Mouse (Mus musculus) MEL (cell line): Measurements from ENCODE around the gene Tnfrsf1a. TPM values are rescaled to one million over a fixed set of nuclear protein-coding genes. Genes with fewer than 3 reads are reported as not detected.

Source experiments
- DNase-seq: peaks from one replicate; pipeline ENCODE4 v3.0.0; 2011; ENCODE audit warnings: low read depth, low spot score
- H3K27ac ChIP-seq: 2 replicates; pipeline ENCODE4 v1.5.1; 2012; ENCODE audit warnings: low read depth, mild to moderate bottlenecking, control low read depth, low read length, moderate library complexity; ENCODE audit not compliant: control insufficient read depth
- H3K27me3 ChIP-seq, 2 experiments: fragments of 150-350 bp in 1 of 2; sonication (generic) in 1 of 2; 2 replicates each; pipeline ENCODE4 v1.6.1; 2012; ENCODE audit warnings: low read length in 2 of 2, mild to moderate bottlenecking in 2 of 2, improper control_type of control experiment in 1 of 2, moderate library complexity in 1 of 2; ENCODE audit not compliant: insufficient read depth in 2 of 2, control insufficient read depth in 1 of 2
- H3K36me3 ChIP-seq, 2 experiments: 2 replicates each; pipeline ENCODE4 v1.6.1; 2012 to 2014; ENCODE audit warnings: low read length in 2 of 2, improper control_type of control experiment in 1 of 2, inconsistent platforms in 1 of 2, mild to moderate bottlenecking in 1 of 2; ENCODE audit not compliant: insufficient read depth in 2 of 2, control insufficient read depth in 1 of 2
- H3K4me1 ChIP-seq, 2 experiments: fragments of 150-350 bp in 1 of 2; sonication (generic) in 1 of 2; 2 replicates each; pipeline ENCODE4 v1.6.1; 2012; ENCODE audit warnings: low read length in 2 of 2, improper control_type of control experiment in 1 of 2, mild to moderate bottlenecking in 1 of 2; ENCODE audit not compliant: insufficient read depth in 2 of 2, control insufficient read depth in 1 of 2
- H3K4me3 ChIP-seq, 2 experiments: fragments of 150-350 bp in 1 of 2; sonication (generic) in 1 of 2; 2 replicates each; pipeline ENCODE4 v1.5.1; 2012; ENCODE audit warnings: low read depth in 2 of 2, low read length in 2 of 2, mild to moderate bottlenecking in 2 of 2, moderate library complexity in 2 of 2, control low read depth in 1 of 2, improper control_type of control experiment in 1 of 2; ENCODE audit not compliant: control insufficient read depth in 1 of 2, insufficient read depth in 1 of 2
- H3K79me2 ChIP-seq: 2 replicates; pipeline ENCODE4 v1.6.1; 2012; ENCODE audit warnings: mild to moderate bottlenecking, low read length, moderate library complexity; ENCODE audit not compliant: control insufficient read depth, poor library complexity, insufficient read depth
- H3K9ac ChIP-seq: 2 replicates; pipeline ENCODE4 v1.6.1; 2012; ENCODE audit warnings: low read depth, mild to moderate bottlenecking, control low read depth, low read length, moderate library complexity; ENCODE audit not compliant: control insufficient read depth, poor library complexity, severe bottlenecking
- H3K9me3 ChIP-seq: fragments of 150-350 bp; sonication (generic); replicated peaks from 2 replicates; pipeline ENCODE4 v1.6.1; 2012; ENCODE audit warnings: mild to moderate bottlenecking, low read length, improper control_type of control experiment, moderate library complexity; ENCODE audit not compliant: insufficient read depth
- BHLHE40 ChIP-seq: IDR thresholded peaks from 2 replicates; pipeline ENCODE4 v1.6.1; 2012; ENCODE audit warnings: low read depth, mild to moderate bottlenecking, inconsistent platforms, low read length, improper control_type of control experiment, borderline replicate concordance
- E2F4 ChIP-seq: IDR thresholded peaks from 2 replicates; pipeline ENCODE4 v1.6.1; 2011; ENCODE audit warnings: low read depth, low read length, improper control_type of control experiment, borderline replicate concordance
- GABPA ChIP-seq: IDR thresholded peaks from 2 replicates; pipeline ENCODE4 v1.6.1; 2012; ENCODE audit warnings: low read depth, mild to moderate bottlenecking, inconsistent platforms, low read length, improper control_type of control experiment, moderate library complexity
- HCFC1 ChIP-seq: IDR thresholded peaks from 2 replicates; pipeline ENCODE4 v1.6.1; 2012; ENCODE audit warnings: low read depth, mild to moderate bottlenecking, inconsistent platforms, low read length, improper control_type of control experiment, moderate library complexity
- MAFK ChIP-seq: IDR thresholded peaks from 2 replicates; pipeline ENCODE4 v1.6.1; 2011; ENCODE audit warnings: low read depth, mild to moderate bottlenecking, low read length, improper control_type of control experiment, borderline replicate concordance
- MAZ ChIP-seq: IDR thresholded peaks from 2 replicates; pipeline ENCODE4 v1.6.1; 2012; ENCODE audit warnings: low read depth, mild to moderate bottlenecking, inconsistent platforms, low read length, improper control_type of control experiment
- MYC ChIP-seq: IDR thresholded peaks from 2 replicates; pipeline ENCODE4 v1.6.1; 2011; ENCODE audit warnings: low read depth, mild to moderate bottlenecking, low read length, improper control_type of control experiment, moderate library complexity
- POLR2AphosphoS2 ChIP-seq: IDR thresholded peaks from 2 replicates; pipeline ENCODE4 v1.6.1; 2011; ENCODE audit warnings: low read length, improper control_type of control experiment
- RAD21 ChIP-seq: IDR thresholded peaks from 2 replicates; pipeline ENCODE4 v1.6.1; 2011; ENCODE audit warnings: mild to moderate bottlenecking, low read depth, low read length, improper control_type of control experiment
- RCOR1 ChIP-seq: IDR thresholded peaks from 2 replicates; pipeline ENCODE4 v1.6.1; 2012; ENCODE audit warnings: low read depth, mild to moderate bottlenecking, inconsistent platforms, low read length, improper control_type of control experiment
- SMC3 ChIP-seq: IDR thresholded peaks from 2 replicates; pipeline ENCODE4 v1.6.1; 2011; ENCODE audit warnings: low read depth, low read length, improper control_type of control experiment
- TAL1 ChIP-seq: IDR thresholded peaks from 2 replicates; pipeline ENCODE4 v1.6.1; 2012; ENCODE audit warnings: mild to moderate bottlenecking, inconsistent platforms, low read length, moderate library complexity, mixed read lengths
- TBP ChIP-seq: IDR thresholded peaks from 2 replicates; pipeline ENCODE4 v1.8.0; 2011; ENCODE audit warnings: low read depth, low read length, improper control_type of control experiment
- UBTF ChIP-seq: IDR thresholded peaks from 2 replicates; pipeline ENCODE4 v1.6.1; 2012; ENCODE audit warnings: low read depth, mild to moderate bottlenecking, inconsistent platforms, low read length, improper control_type of control experiment, moderate library complexity, borderline replicate concordance; ENCODE audit not compliant: insufficient read depth
- USF2 ChIP-seq, 2 experiments: IDR thresholded peaks; 2 replicates each; pipeline ENCODE4 v1.6.1; 2011 to 2012; ENCODE audit warnings: improper control_type of control experiment in 2 of 2, low read length in 2 of 2, borderline replicate concordance in 1 of 2, inconsistent platforms in 1 of 2, low read depth in 1 of 2, mild to moderate bottlenecking in 1 of 2; ENCODE audit not compliant: insufficient read depth in 1 of 2
- ZC3H11A ChIP-seq: IDR thresholded peaks from 2 replicates; pipeline ENCODE4 v1.6.1; 2012; ENCODE audit warnings: low read depth, mild to moderate bottlenecking, inconsistent platforms, low read length, improper control_type of control experiment
- ZKSCAN1 ChIP-seq: IDR thresholded peaks from 2 replicates; pipeline ENCODE4 v1.6.1; 2012; ENCODE audit warnings: low read depth, mild to moderate bottlenecking, inconsistent platforms, low read length, improper control_type of control experiment, moderate library complexity
- ZMIZ1 ChIP-seq: IDR thresholded peaks from 2 replicates; pipeline ENCODE4 v1.6.1; 2012; ENCODE audit warnings: low read depth, mild to moderate bottlenecking, inconsistent platforms, low read length, improper control_type of control experiment, moderate library complexity
- ZNF384 ChIP-seq: IDR thresholded peaks from 2 replicates; pipeline ENCODE4 v1.6.1; 2012; ENCODE audit warnings: low read depth, mild to moderate bottlenecking, inconsistent platforms, low read length, improper control_type of control experiment
- polyA plus RNA-seq, 2 experiments: library from polyadenylated mRNA; stranded (reverse) in 1 of 2; unstranded in 1 of 2; fragments of >175 nt in 1 of 2; fragments of >200 nt in 1 of 2; gene quantifications; 2 replicates each; pipeline versions ENCODE4 v1.2.1 to v1.2.4; 2012; ENCODE audit warnings: low replicate concordance in 2 of 2, low read depth in 1 of 2; ENCODE audit not compliant: insufficient read length in 2 of 2, insufficient read depth in 1 of 2, missing spikeins in 1 of 2
- total RNA-seq: library from RNA; depleted of rRNA; stranded (reverse); fragments of 300-350 nt; gene quantifications from 2 replicates; pipeline ENCODE4 v1.2.3, GENCODE M21; 2012

Tnfrsf1a gene
- total and polyA plus RNA-seq, 3 experiments = 22.0 to 43.4 TPM; not detected in 1

GRCm38 (mm10) chr6:125386080-125386479 is 36.9 kb downstream of the Tnfrsf1a start:
- H3K36me3 ChIP-seq = no peaks in the 10 kb centered on the region
- TF ChIP-seq ZNF384 = no peak
- TF ChIP-seq BHLHE40 = no peak
- TF ChIP-seq HCFC1 = no peak
- no peak for TF ChIP-seq POLR2AphosphoS2
- TF ChIP-seq MYC = no peak
- TF ChIP-seq UBTF = no peak
- TF ChIP-seq, all 39 proteins: peak for 0
- Histone ChIP-seq H3K4me1 (no peaks in the 10 kb centered on the region), H3K9me3 (no peaks in the 10 kb centered on the region), H3K4me3 (no peak overlapping the region), H3K27ac (no peak overlapping the region), H3K27me3 (peaks cover 0 to 2% of the 10 kb centered on the region in 2 experiments; a peak in 2 of 4 replicates), H3K9ac (no peak overlapping the region), H3K79me2 (no peaks in the 10 kb centered on the region)
- DNase-seq = no peak

DNA sequence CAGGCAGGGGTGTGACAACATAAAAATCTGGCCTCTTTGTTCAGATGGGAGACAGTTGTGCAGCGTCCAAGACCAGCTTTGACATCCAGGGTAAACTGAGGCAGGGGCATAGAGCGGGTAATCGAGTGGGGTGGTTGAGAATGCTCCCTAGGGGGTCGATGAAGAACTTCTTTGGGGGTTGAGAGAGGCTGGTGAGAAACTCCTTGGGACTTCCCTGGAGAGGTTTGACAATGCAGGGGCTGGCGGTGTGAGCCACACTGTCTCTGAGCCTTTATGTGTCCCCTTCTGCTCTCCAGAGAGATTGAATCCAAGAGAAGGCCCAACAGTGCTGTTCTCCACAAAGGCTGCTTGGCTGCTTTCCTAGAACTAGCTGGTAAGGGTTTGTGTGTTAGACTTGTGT is 40.7 kb downstream of the Tnfrsf1a start:
- TF ChIP-seq TBP (no peak), UBTF (no peak), ZKSCAN1 (no peak), E2F4 (no peak), MAZ (no peak), ZMIZ1 (no peak), MYC (no peak), USF2 (IDR thresholded peaks at IDR 0.05; ENCODE audit: borderline replicate concordance in 1 of 2, insufficient read depth in 1 of 2, low read depth in 1 of 2, low read length in 2 of 2) (no peak), GABPA (no peak), SMC3 (no peak), TAL1 (no peak), MAFK (no peak), ZC3H11A (no peak), RCOR1 (no peak), RAD21 (no peak)
- Histone ChIP-seq H3K27me3 (peaks cover 0 to 2% of the 10 kb centered on the region in 2 experiments; a peak in 1 of 4 replicates), H3K4me3 (no peak overlapping the region), H3K9me3 (no peaks in the 10 kb centered on the region), H3K27ac (no peak overlapping the region), H3K79me2 (no peaks in the 10 kb centered on the region), H3K4me1 (no peaks in the 10 kb centered on the region), H3K36me3 (no peaks in the 10 kb centered on the region), H3K9ac (no peak overlapping the region)
- no peak for DNase-seq
